Mouse (Mus musculus): ENCODE data around the gene Actn2. TPM values are rescaled to one million over a fixed set of nuclear protein-coding genes. Genes with fewer than 3 reads are reported as not detected.

Gene Actn2
- polyA plus RNA-seq, 1 experiment from 2014 or later = 1.3 TPM

- Histone ChIP-seq H3K4me2 (no peak overlapping the region), H3K9me3 (replicated peaks) (no peaks in the 10 kb centered on the region), H3K36me3 (ENCODE audit: poor library complexity, severe bottlenecking) (no peaks in the 10 kb centered on the region), H3K9ac (no peak overlapping the region), H3K27ac (no peak overlapping the region), H3K27me3 (no peaks in the 10 kb centered on the region), H3K4me3 (no peak overlapping the region), H3K4me1 (peaks cover 13% of the 10 kb centered on the region)
- 51% methylated on average over 4 of the region's 4 CpGs for WGBS
- peak; percentile 80 for ATAC-seq
Observed at GRCm38 (mm10) chr13:12311371-12311770, 29.2 kb downstream of the Actn2 start.

GRCm38 (mm10) chr13:12309446-12309845, 31.1 kb downstream of the Actn2 start:
- 90% methylated on average over 3 of the region's 3 CpGs for WGBS
- no peak overlapping the region for H3K27ac ChIP-seq
- H3K4me3 ChIP-seq = no peak overlapping the region
- H3K9me3 ChIP-seq (replicated peaks) = no peaks in the 10 kb centered on the region
- H3K9ac ChIP-seq = no peak overlapping the region
- no peaks in the 10 kb centered on the region for H3K36me3 ChIP-seq (ENCODE audit: poor library complexity, severe bottlenecking)
- no peaks in the 10 kb centered on the region for H3K27me3 ChIP-seq
- ATAC-seq = no peak
- H3K4me2 ChIP-seq = no peak overlapping the region
- peaks cover 13% of the 10 kb centered on the region for H3K4me1 ChIP-seq

GRCm38 (mm10) chr13:12308878-12309277, 31.7 kb downstream of the Actn2 start:
- no peaks in the 10 kb centered on the region for H3K9me3 ChIP-seq (replicated peaks)
- H3K4me2 ChIP-seq = no peak overlapping the region
- 89% methylated on average over 12 of the region's 12 CpGs for WGBS

GRCm38 (mm10) chr13:12308473-12308872, 32.1 kb downstream of the Actn2 start:
- Histone ChIP-seq H3K4me1 (peaks cover 13% of the 10 kb centered on the region), H3K4me2 (no peak overlapping the region), H3K9me3 (replicated peaks) (no peaks in the 10 kb centered on the region), H3K27ac (no peak overlapping the region), H3K36me3 (ENCODE audit: poor library complexity, severe bottlenecking) (no peaks in the 10 kb centered on the region), H3K4me3 (no peak overlapping the region), H3K27me3 (no peaks in the 10 kb centered on the region), H3K9ac (no peak overlapping the region)
- 77% methylated on average over 8 of the region's 8 CpGs for WGBS
- no peak for ATAC-seq

More at GRCm38 (mm10) chr13:12308878-12309277, 31.7 kb downstream of the Actn2 start:
- no peak for ATAC-seq
- Histone ChIP-seq H3K4me1 (peaks cover 13% of the 10 kb centered on the region), H3K36me3 (ENCODE audit: poor library complexity, severe bottlenecking) (no peaks in the 10 kb centered on the region), H3K27me3 (no peaks in the 10 kb centered on the region), H3K4me3 (no peak overlapping the region), H3K9ac (no peak overlapping the region), H3K27ac (no peak overlapping the region)

- ATAC-seq = no peak
- no peak overlapping the region for H3K27ac ChIP-seq
- H3K4me3 ChIP-seq = no peak overlapping the region
- no peak overlapping the region for H3K9ac ChIP-seq
- H3K27me3 ChIP-seq = no peaks in the 10 kb centered on the region
- no peak overlapping the region for H3K4me2 ChIP-seq
- 86% methylated on average over 4 of the region's 4 CpGs for WGBS
- H3K9me3 ChIP-seq (replicated peaks) = no peaks in the 10 kb centered on the region
- no peaks in the 10 kb centered on the region for H3K36me3 ChIP-seq (ENCODE audit: poor library complexity, severe bottlenecking)
- H3K4me1 ChIP-seq = peaks cover 9% of the 10 kb centered on the region
Observed at GRCm38 (mm10) chr13:12307286-12307685, 33.3 kb downstream of the Actn2 start.

- 86% methylated on average over 8 of the region's 8 CpGs for WGBS
- Histone ChIP-seq H3K36me3 (ENCODE audit: poor library complexity, severe bottlenecking) (no peaks in the 10 kb centered on the region), H3K4me2 (no peak overlapping the region), H3K27ac (no peak overlapping the region), H3K9me3 (replicated peaks) (no peaks in the 10 kb centered on the region), H3K27me3 (no peaks in the 10 kb centered on the region), H3K4me3 (no peak overlapping the region), H3K4me1 (no peaks in the 10 kb centered on the region), H3K9ac (no peak overlapping the region)
- ATAC-seq = no peak
Observed at GRCm38 (mm10) chr13:12305540-12305939, 35.0 kb downstream of the Actn2 start.

- no peaks in the 10 kb centered on the region for H3K27me3 ChIP-seq
- H3K4me1 ChIP-seq = no peaks in the 10 kb centered on the region
- no peak overlapping the region for H3K4me2 ChIP-seq
- no peak overlapping the region for H3K27ac ChIP-seq
- ATAC-seq = no peak
- no peaks in the 10 kb centered on the region for H3K9me3 ChIP-seq (replicated peaks)
- H3K36me3 ChIP-seq (ENCODE audit: poor library complexity, severe bottlenecking) = no peaks in the 10 kb centered on the region
- WGBS = 91% methylated on average over 5 of the region's 5 CpGs
- no peak overlapping the region for H3K9ac ChIP-seq
- H3K4me3 ChIP-seq = no peak overlapping the region
Observed at GRCm38 (mm10) chr13:12304991-12305390, 35.6 kb downstream of the Actn2 start.

- 89% methylated on average over 6 of the region's 6 CpGs for WGBS
Observed at GRCm38 (mm10) chr13:12297777-12298176, 42.8 kb downstream of the Actn2 start.

GRCm38 (mm10) chr13:12296701-12297100, 43.9 kb downstream of the Actn2 start:
- ATAC-seq = no peak; the same call in 1 of the 2 replicates
- 93% methylated on average over 3 of the region's 3 CpGs for WGBS

More at GRCm38 (mm10) chr13:12297777-12298176, 42.8 kb downstream of the Actn2 start:
- no peaks in the 10 kb centered on the region for H3K9me3 ChIP-seq (replicated peaks)
- H3K9ac ChIP-seq = no peak overlapping the region
- no peak overlapping the region for H3K4me3 ChIP-seq
- H3K4me1 ChIP-seq = no peaks in the 10 kb centered on the region
- no peak overlapping the region for H3K27ac ChIP-seq
- H3K4me2 ChIP-seq = no peak overlapping the region
- H3K36me3 ChIP-seq (ENCODE audit: poor library complexity, severe bottlenecking) = no peaks in the 10 kb centered on the region
- no peaks in the 10 kb centered on the region for H3K27me3 ChIP-seq
- ATAC-seq = no peak

GRCm38 (mm10) chr13:12293810-12294209, 46.8 kb downstream of the Actn2 start:
- no peak for ATAC-seq
- Histone ChIP-seq H3K4me2 (no peak overlapping the region), H3K9me3 (replicated peaks) (no peaks in the 10 kb centered on the region), H3K27ac (no peak overlapping the region), H3K9ac (no peak overlapping the region), H3K4me3 (no peak overlapping the region), H3K4me1 (no peaks in the 10 kb centered on the region), H3K27me3 (no peaks in the 10 kb centered on the region), H3K36me3 (ENCODE audit: poor library complexity, severe bottlenecking) (no peaks in the 10 kb centered on the region)
- 90% methylated on average over 7 of the region's 7 CpGs for WGBS

More at GRCm38 (mm10) chr13:12296701-12297100, 43.9 kb downstream of the Actn2 start:
- no peaks in the 10 kb centered on the region for H3K4me1 ChIP-seq
- H3K4me2 ChIP-seq = no peak overlapping the region
- H3K27me3 ChIP-seq = no peaks in the 10 kb centered on the region
- no peaks in the 10 kb centered on the region for H3K9me3 ChIP-seq (replicated peaks)
- H3K9ac ChIP-seq = no peak overlapping the region
- no peak overlapping the region for H3K4me3 ChIP-seq
- no peak overlapping the region for H3K27ac ChIP-seq
- H3K36me3 ChIP-seq (ENCODE audit: poor library complexity, severe bottlenecking) = no peaks in the 10 kb centered on the region

- Histone ChIP-seq H3K27ac (no peak overlapping the region), H3K27me3 (no peaks in the 10 kb centered on the region), H3K36me3 (ENCODE audit: poor library complexity, severe bottlenecking) (no peaks in the 10 kb centered on the region), H3K9me3 (replicated peaks) (no peaks in the 10 kb centered on the region), H3K4me3 (no peak overlapping the region), H3K9ac (no peak overlapping the region), H3K4me1 (no peaks in the 10 kb centered on the region), H3K4me2 (no peak overlapping the region)
- WGBS = 94% methylated on average over 7 of the region's 7 CpGs
- ATAC-seq = no peak
Observed at GRCm38 (mm10) chr13:12290700-12291099, 49.9 kb downstream of the Actn2 start.

GRCm38 (mm10) chr13:12284528-12284927, 56.0 kb downstream of the Actn2 start:
- H3K27me3 ChIP-seq = no peaks in the 10 kb centered on the region
- no peaks in the 10 kb centered on the region for H3K9me3 ChIP-seq (replicated peaks)
- H3K9ac ChIP-seq = no peak overlapping the region
- H3K4me2 ChIP-seq = no peak overlapping the region
- no peak overlapping the region for H3K27ac ChIP-seq
- H3K4me1 ChIP-seq = no peaks in the 10 kb centered on the region
- 90% methylated on average over 11 of the region's 11 CpGs for WGBS
- no peak for ATAC-seq
- H3K4me3 ChIP-seq = no peak overlapping the region
- no peaks in the 10 kb centered on the region for H3K36me3 ChIP-seq (ENCODE audit: poor library complexity, severe bottlenecking)

- 80% methylated on average over 3 of the region's 3 CpGs for WGBS
- Histone ChIP-seq H3K4me3 (no peak overlapping the region), H3K9me3 (replicated peaks) (no peaks in the 10 kb centered on the region), H3K4me1 (no peaks in the 10 kb centered on the region), H3K27ac (no peak overlapping the region), H3K27me3 (no peaks in the 10 kb centered on the region), H3K9ac (no peak overlapping the region), H3K4me2 (no peak overlapping the region), H3K36me3 (ENCODE audit: poor library complexity, severe bottlenecking) (no peaks in the 10 kb centered on the region)
- ATAC-seq = no peak
Observed at GRCm38 (mm10) chr13:12283826-12284225, 56.7 kb downstream of the Actn2 start.
